Mouse (Mus musculus): ENCODE data around the gene Hoxc11. TPM values are rescaled to one million over a fixed set of nuclear protein-coding genes. Genes with fewer than 3 reads are reported as not detected.
A peak's percentile ranks its signal among the peaks of the same experiment; 100 is the strongest.

Hoxc11 gene
- polyA plus RNA-seq, 1 experiment from 2014 or later, result 1.2 TPM

GRCm38 (mm10) chr15:102936279-102936972, 17.8 kb upstream of the Hoxc11 start, which contains the start of gene Hoxc12:
Gene Hoxc12 (plus strand): TSS chr15:102936757.
- peaks cover 8% of the 10 kb centered on the region; the same call in 1 of the 2 replicates for H3K4me1 ChIP-seq (ENCODE audit: insufficient read depth, low read length)
- no peaks in the 10 kb centered on the region for H3K9me3 ChIP-seq (ENCODE audit: low read length)
- 1% methylated on average over 31 of the region's 31 CpGs for WGBS
- no peaks in the 10 kb centered on the region for H3K36me3 ChIP-seq (ENCODE audit: insufficient read depth, low read length)
- H3K27me3 ChIP-seq (ENCODE audit: insufficient read depth, low read length), result peaks cover 99% of the 10 kb centered on the region
- H3K4me3 ChIP-seq (ENCODE audit: low read length), result no peak within 1 kb of the TSS
- ATAC-seq (ENCODE audit: low FRiP score, low TSS enrichment), result no peak
- H3K4me2 ChIP-seq (replicated peaks; ENCODE audit: low read depth, low read length), result no peak within 1 kb of the TSS
- no peak within 1 kb of the TSS for H3K9ac ChIP-seq (replicated peaks; ENCODE audit: low read length)
- H3K27ac ChIP-seq (ENCODE audit: low read length), result no peak within 1 kb of the TSS

GRCm38 (mm10) chr15:102937036-102937666, 17.1 kb upstream of the Hoxc11 start:
- no peaks in the 10 kb centered on the region for H3K9me3 ChIP-seq (ENCODE audit: low read length)
- H3K36me3 ChIP-seq (ENCODE audit: insufficient read depth, low read length), result no peaks in the 10 kb centered on the region
- ATAC-seq (ENCODE audit: low FRiP score, low TSS enrichment), result no peak
- H3K9ac ChIP-seq (replicated peaks; ENCODE audit: low read length), result no peak overlapping the region
- WGBS, result under 1% methylated on average over 50 of the region's 50 CpGs
- H3K27me3 ChIP-seq (ENCODE audit: insufficient read depth, low read length), result peaks cover 99% of the 10 kb centered on the region
- no peak overlapping the region for H3K4me2 ChIP-seq (replicated peaks; ENCODE audit: low read depth, low read length)
- H3K4me3 ChIP-seq (ENCODE audit: low read length), result no peak overlapping the region
- no peak overlapping the region for H3K27ac ChIP-seq (ENCODE audit: low read length)
- H3K4me1 ChIP-seq (ENCODE audit: insufficient read depth, low read length), result peaks cover 8% of the 10 kb centered on the region; the same call in 1 of the 2 replicates

- Histone ChIP-seq H3K4me3 (ENCODE audit: low read length) (peak overlapping the region; percentile 16), H3K36me3 (ENCODE audit: insufficient read depth, low read length) (no peaks in the 10 kb centered on the region), H3K9ac (replicated peaks; ENCODE audit: low read length) (no peak overlapping the region), H3K27ac (ENCODE audit: low read length) (no peak overlapping the region), H3K9me3 (ENCODE audit: low read length) (no peaks in the 10 kb centered on the region), H3K27me3 (ENCODE audit: insufficient read depth, low read length) (peaks cover 97% of the 10 kb centered on the region), H3K4me2 (replicated peaks; ENCODE audit: low read depth, low read length) (peak overlapping the region; percentile 32), H3K4me1 (ENCODE audit: insufficient read depth, low read length) (peaks cover 15% of the 10 kb centered on the region)
- ATAC-seq (ENCODE audit: low FRiP score, low TSS enrichment), result 0 out of 2 replicates have a peak, but pooled peaks have one; percentile 12
- WGBS, result 2% methylated on average over 34 of the region's 34 CpGs
Observed at GRCm38 (mm10) chr15:102939256-102940155, 14.7 kb upstream of the Hoxc11 start.

- no peak overlapping the region for H3K27ac ChIP-seq (ENCODE audit: low read length)
- H3K36me3 ChIP-seq (ENCODE audit: insufficient read depth, low read length), result no peaks in the 10 kb centered on the region
- peak overlapping the region; percentile 41 for H3K4me3 ChIP-seq (ENCODE audit: low read length)
- peaks cover 15% of the 10 kb centered on the region for H3K4me1 ChIP-seq (ENCODE audit: insufficient read depth, low read length)
- peak overlapping the region; percentile 60 for H3K4me2 ChIP-seq (replicated peaks; ENCODE audit: low read depth, low read length)
- ATAC-seq (ENCODE audit: low FRiP score, low TSS enrichment), result peak; percentile 71; the same call in 1 of the 2 replicates
- peaks cover 97% of the 10 kb centered on the region for H3K27me3 ChIP-seq (ENCODE audit: insufficient read depth, low read length)
- H3K9me3 ChIP-seq (ENCODE audit: low read length), result no peaks in the 10 kb centered on the region
- H3K9ac ChIP-seq (replicated peaks; ENCODE audit: low read length), result peak overlapping the region; percentile 63
- WGBS, result under 1% methylated on average over 49 of the region's 53 CpGs
Observed at GRCm38 (mm10) chr15:102942739-102943467, 11.3 kb upstream of the Hoxc11 start.

GRCm38 (mm10) chr15:102943468-102943813, 10.8 kb upstream of the Hoxc11 start:
- Histone ChIP-seq H3K27me3 (ENCODE audit: insufficient read depth, low read length) (peaks cover 97% of the 10 kb centered on the region), H3K9me3 (ENCODE audit: low read length) (no peaks in the 10 kb centered on the region), H3K27ac (ENCODE audit: low read length) (no peak overlapping the region), H3K4me3 (ENCODE audit: low read length) (peak overlapping the region; percentile 41), H3K4me2 (replicated peaks; ENCODE audit: low read depth, low read length) (peak overlapping the region; percentile 60), H3K4me1 (ENCODE audit: insufficient read depth, low read length) (peaks cover 15% of the 10 kb centered on the region), H3K36me3 (ENCODE audit: insufficient read depth, low read length) (no peaks in the 10 kb centered on the region), H3K9ac (replicated peaks; ENCODE audit: low read length) (no peak overlapping the region)
- 13% methylated on average over 5 of the region's 5 CpGs for WGBS
- no peak for ATAC-seq (ENCODE audit: low FRiP score, low TSS enrichment)

GRCm38 (mm10) chr15:102945185-102946077, 8.8 kb upstream of the Hoxc11 start:
- Histone ChIP-seq H3K4me2 (replicated peaks; ENCODE audit: low read depth, low read length) (no peak overlapping the region), H3K9me3 (ENCODE audit: low read length) (no peaks in the 10 kb centered on the region), H3K4me3 (ENCODE audit: low read length) (no peak overlapping the region), H3K27ac (ENCODE audit: low read length) (no peak overlapping the region), H3K4me1 (ENCODE audit: insufficient read depth, low read length) (peaks cover 6% of the 10 kb centered on the region; the same call in 1 of the 2 replicates), H3K9ac (replicated peaks; ENCODE audit: low read length) (no peak overlapping the region), H3K27me3 (ENCODE audit: insufficient read depth, low read length) (peaks cover 97% of the 10 kb centered on the region), H3K36me3 (ENCODE audit: insufficient read depth, low read length) (no peaks in the 10 kb centered on the region)
- ATAC-seq (ENCODE audit: low FRiP score, low TSS enrichment), result no peak
- WGBS, result 16% methylated on average over 22 of the region's 22 CpGs

- peaks cover 97% of the 10 kb centered on the region for H3K27me3 ChIP-seq (ENCODE audit: insufficient read depth, low read length)
- ATAC-seq (ENCODE audit: low FRiP score, low TSS enrichment), result no peak
- no peak overlapping the region for H3K27ac ChIP-seq (ENCODE audit: low read length)
- no peaks in the 10 kb centered on the region for H3K36me3 ChIP-seq (ENCODE audit: insufficient read depth, low read length)
- no peak overlapping the region for H3K9ac ChIP-seq (replicated peaks; ENCODE audit: low read length)
- no peak overlapping the region for H3K4me3 ChIP-seq (ENCODE audit: low read length)
- 6% methylated on average over 9 of the region's 9 CpGs for WGBS
- H3K4me1 ChIP-seq (ENCODE audit: insufficient read depth, low read length), result peaks cover 6% of the 10 kb centered on the region; the same call in 1 of the 2 replicates
- H3K9me3 ChIP-seq (ENCODE audit: low read length), result no peaks in the 10 kb centered on the region
- H3K4me2 ChIP-seq (replicated peaks; ENCODE audit: low read depth, low read length), result no peak overlapping the region
Observed at GRCm38 (mm10) chr15:102947276-102947675, 7.0 kb upstream of the Hoxc11 start.

- Histone ChIP-seq H3K27me3 (ENCODE audit: insufficient read depth, low read length) (peaks cover 96% of the 10 kb centered on the region), H3K4me3 (ENCODE audit: low read length) (no peak overlapping the region), H3K9ac (replicated peaks; ENCODE audit: low read length) (no peak overlapping the region), H3K36me3 (ENCODE audit: insufficient read depth, low read length) (no peaks in the 10 kb centered on the region), H3K4me1 (ENCODE audit: insufficient read depth, low read length) (no peaks in the 10 kb centered on the region), H3K27ac (ENCODE audit: low read length) (no peak overlapping the region), H3K4me2 (replicated peaks; ENCODE audit: low read depth, low read length) (no peak overlapping the region), H3K9me3 (ENCODE audit: low read length) (no peaks in the 10 kb centered on the region)
- no peak for ATAC-seq (ENCODE audit: low FRiP score, low TSS enrichment)
- WGBS, result 31% methylated on average over 2 of the region's 2 CpGs
Observed at GRCm38 (mm10) chr15:102948842-102949241, 5.4 kb upstream of the Hoxc11 start.

Data from kidney, embryonic 16.5 days (tissue).